Mouse (Mus musculus) stomach, postnatal 0 days (tissue): Measurements from ENCODE around the gene Tas2r126.

Experiments
- CTCF ChIP-seq: IDR thresholded peaks from 2 replicates; pipeline ENCODE4 v1.5.1; 2016; ENCODE audit warnings: antibody characterized with exemption, low read depth, mild to moderate bottlenecking, moderate library complexity
- EP300 ChIP-seq: optimal IDR thresholded peaks from 2 replicates; pipeline ENCODE3; 2016; ENCODE audit warnings: antibody characterized with exemption

DNA sequence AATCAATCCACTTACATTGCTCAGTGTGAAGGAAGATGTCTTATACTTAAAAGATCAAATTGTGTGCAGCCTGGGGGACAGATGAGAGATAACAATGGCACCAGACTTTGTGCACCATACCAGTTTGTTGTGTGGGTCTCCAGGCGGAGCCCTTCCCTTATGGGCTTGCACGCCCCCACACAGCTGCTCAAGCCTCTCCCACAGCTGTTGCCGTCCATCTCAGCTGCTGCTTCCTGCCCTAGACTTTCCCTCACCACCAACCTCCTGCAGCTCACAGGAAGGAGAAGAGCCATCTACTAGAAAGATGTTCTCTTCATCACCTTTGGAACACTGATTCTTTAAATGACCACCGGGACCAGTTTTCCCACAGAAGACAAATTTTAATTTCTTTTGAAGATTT is 48.7 kb upstream of the Tas2r126 start:
- no peak for TF ChIP-seq EP300
- no peak for TF ChIP-seq CTCF
